Mouse (Mus musculus): ENCODE data around the gene Icosl. TPM values are rescaled to one million over a fixed set of nuclear protein-coding genes. Genes with fewer than 3 reads are reported as not detected.
"Not testable (repeated sequence)": the region's sequence is repeated elsewhere in the genome, so short reads cannot be mapped to it uniquely, and the experiment has no call there.

The Icosl gene
- polyA plus RNA-seq, 3 experiments from 2014 or later: 5.8 to 7.8 (median 6.8) TPM

DNA sequence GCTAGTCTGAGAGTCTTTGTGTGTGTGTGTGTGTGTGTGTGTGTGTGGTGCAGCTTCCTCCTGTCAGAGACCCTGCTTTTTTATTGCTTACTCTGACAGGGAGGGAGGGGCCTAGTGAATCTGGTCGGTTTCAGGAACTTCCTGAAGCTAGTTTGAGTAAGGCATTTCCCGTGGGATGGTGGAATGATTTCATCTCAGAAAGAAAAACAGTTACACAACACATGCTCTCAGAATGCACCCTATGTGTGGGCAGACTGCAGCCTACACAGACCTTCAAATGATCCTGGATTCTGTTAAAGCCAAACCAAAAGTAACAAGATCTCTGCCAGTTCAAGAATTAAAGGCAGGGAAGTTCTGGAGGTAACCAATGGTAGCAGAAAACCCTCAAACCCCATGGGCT lies 46.1 kb downstream of the Icosl start:
- no peak for ATAC-seq

DNA sequence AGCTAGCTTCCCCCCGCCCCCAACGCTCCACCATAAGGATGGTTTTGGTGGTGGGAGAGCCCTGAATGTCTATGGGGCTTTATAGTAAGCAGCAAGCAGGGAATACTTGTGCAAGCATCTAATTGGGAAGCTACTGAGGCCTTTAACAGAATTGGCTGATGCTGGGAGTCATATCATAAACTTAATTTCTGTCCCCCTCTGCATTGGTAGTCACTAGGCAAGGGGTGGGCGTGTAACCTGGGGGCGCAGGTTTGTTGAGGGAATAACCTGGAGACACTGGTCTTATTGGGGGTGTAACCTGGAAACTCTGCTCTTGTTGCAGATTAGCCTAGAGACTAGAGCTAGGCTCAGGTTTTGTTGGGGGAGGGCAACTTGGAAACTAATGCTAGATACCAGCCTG lies 50.3 kb downstream of the Icosl start:
- no peak for ATAC-seq

DNA sequence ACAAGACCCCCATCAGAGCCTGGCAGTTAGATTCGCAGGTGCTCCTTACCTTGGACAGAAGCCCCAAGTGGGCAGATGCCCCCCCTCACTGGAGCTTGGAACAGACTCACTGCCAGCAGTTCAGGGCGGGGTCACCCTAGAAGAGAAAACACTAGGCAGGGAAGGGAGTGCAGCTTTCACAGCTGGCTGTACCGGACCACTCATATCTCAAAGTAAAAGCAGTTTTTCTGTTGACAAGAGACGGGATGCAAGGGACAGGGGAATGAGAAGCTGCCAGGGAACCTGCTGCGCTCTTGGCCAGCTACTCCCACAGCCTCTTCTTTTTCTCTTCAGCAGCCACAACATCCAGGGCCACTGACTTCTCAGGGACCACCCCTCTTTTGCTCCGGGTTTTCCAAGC lies 55.0 kb downstream of the Icosl start:
- ATAC-seq: not testable (repeated sequence)

DNA sequence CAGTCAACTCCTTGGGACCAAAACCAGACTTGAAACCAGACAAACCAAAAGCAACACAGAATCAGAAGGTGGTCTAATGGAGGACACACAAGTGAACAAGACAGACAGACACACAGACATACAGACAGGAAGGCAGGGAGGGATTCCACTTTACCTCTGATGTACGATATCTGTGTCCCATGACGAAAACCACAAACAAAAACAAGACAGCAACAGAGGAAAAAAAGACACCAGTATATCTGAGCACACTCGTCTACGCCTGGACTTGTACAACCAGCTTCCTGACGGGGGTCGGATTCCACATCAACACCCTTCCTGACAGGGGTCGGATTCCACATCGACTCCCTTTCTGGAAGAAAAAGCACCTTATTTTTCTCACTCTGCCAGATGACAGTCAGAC lies 56.0 kb downstream of the Icosl start:
- ATAC-seq: not testable (repeated sequence)

- no peak for ATAC-seq
Measured at GRCm38 (mm10) chr10:78126311-78126710, 57.2 kb downstream of the Icosl start.

GRCm38 (mm10) chr10:78127046-78127870 lies 58.2 kb downstream of the Icosl start:
- ATAC-seq: no peak

GRCm38 (mm10) chr10:78127931-78128330 lies 58.8 kb downstream of the Icosl start:
- ATAC-seq: no peak

GRCm38 (mm10) chr10:78128647-78129046 lies 59.5 kb downstream of the Icosl start:
- ATAC-seq: no peak

DNA sequence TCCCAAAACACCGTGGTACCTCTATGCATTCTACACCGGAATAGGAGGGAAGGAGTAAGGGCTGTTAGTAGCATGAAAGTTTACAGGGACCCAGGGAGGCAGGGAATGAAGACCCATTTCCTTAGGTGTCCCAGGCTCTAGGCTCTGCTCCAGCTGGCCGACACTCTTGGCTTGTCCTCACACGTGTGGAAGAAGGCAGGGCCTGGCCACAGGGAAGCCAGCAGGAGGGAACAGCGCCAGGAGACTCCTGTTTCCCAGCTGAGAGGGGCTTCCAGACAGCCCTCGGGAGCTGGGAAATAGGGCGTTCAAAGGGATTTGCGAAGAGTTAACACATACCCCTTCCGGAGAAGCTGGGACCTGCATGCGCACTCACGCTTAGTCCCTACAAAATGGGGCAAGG lies 60.3 kb downstream of the Icosl start:
- ATAC-seq: no peak

- ATAC-seq: no peak
Measured at GRCm38 (mm10) chr10:78129998-78130397, 60.9 kb downstream of the Icosl start.

Other genes with a start within 250 kb of the Icosl start
- gene Krtap10-4, start 242.2 kb upstream of the Icosl start, polyA plus RNA-seq (2017; shearing (Covaris generic)): not detected
- not detected for gene Krtap10-10, start 233.4 kb upstream of the Icosl start, polyA plus RNA-seq (2017; shearing (Covaris generic))
- not detected for gene Gm36176, start 222.5 kb upstream of the Icosl start, polyA plus RNA-seq (2017; shearing (Covaris generic))
- gene Gm10318, start 216.4 kb upstream of the Icosl start, polyA plus RNA-seq (2017; shearing (Covaris generic)): not detected
- gene Gm3285, start 207.3 kb upstream of the Icosl start, polyA plus RNA-seq (2017; shearing (Covaris generic)): not detected
- not detected for gene Lrrc3, start 166.8 kb upstream of the Icosl start, polyA plus RNA-seq (2017; shearing (Covaris generic))
- under 1 TPM in 2 of 3 experiments, not detected in 1; 0.13 to 0.59 TPM for gene Trpm2, start 98.7 kb upstream of the Icosl start, polyA plus RNA-seq (2017; shearing (Covaris generic))
- 1 to 10 TPM; 5.9 to 9.5 (median 7.7) TPM for gene 1810043G02Rik, start 90.8 kb upstream of the Icosl start, polyA plus RNA-seq (2017; shearing (Covaris generic))
- 10 to 100 TPM; 58.9 to 60.6 (median 59.1) TPM for gene Pfkl, start 59.2 kb upstream of the Icosl start, polyA plus RNA-seq (2017; shearing (Covaris generic))
- not detected for gene Dnmt3l, start 27.4 kb upstream of the Icosl start, polyA plus RNA-seq (2017; shearing (Covaris generic))
- under 1 TPM in 2 of 3 experiments, not detected in 1; 0.23 to 0.34 TPM for gene Aire, start 25.7 kb upstream of the Icosl start, polyA plus RNA-seq (2017; shearing (Covaris generic))
- 10 to 100 TPM in 2 of 3 experiments, 1 to 10 TPM in 1; 7.9 to 44.8 (median 39.6) TPM for gene D10Jhu81e, start 100.5 kb downstream of the Icosl start, polyA plus RNA-seq (2017; shearing (Covaris generic))
- 10 to 100 TPM in 2 of 3 experiments, 1 to 10 TPM in 1; 7.9 to 13.5 (median 11.9) TPM for gene Pwp2, start 115.8 kb downstream of the Icosl start, polyA plus RNA-seq (2017; shearing (Covaris generic))
- gene Trappc10, start 175.3 kb downstream of the Icosl start, polyA plus RNA-seq (2017; shearing (Covaris generic)): 10 to 100 TPM in 1 of 3 experiments, 1 to 10 TPM in 2; 5.0 to 10.6 (median 9.2) TPM

Measured in inflammation-experienced regulatory T-cells, adult 6 months (primary cell).